In the genomic region with DNA sequence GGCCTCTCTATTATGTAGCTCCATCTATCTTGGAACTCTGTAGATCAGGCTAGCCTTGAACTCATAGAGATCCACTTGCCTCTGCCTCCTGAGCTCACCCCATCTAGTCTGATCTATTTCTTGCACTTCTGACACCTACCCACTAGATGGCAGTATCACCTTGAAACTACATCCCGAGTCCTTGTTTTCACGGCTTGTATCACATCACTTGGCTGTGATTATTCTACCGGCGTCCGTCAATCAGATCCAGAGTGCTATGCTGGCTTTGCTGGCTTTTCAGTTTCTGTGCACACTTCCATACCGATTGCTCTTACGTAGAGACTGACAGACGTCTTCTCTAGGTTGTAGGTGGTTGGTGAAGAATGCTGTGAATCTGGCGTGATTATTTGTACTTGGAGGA, we compare ENCODE assay signal across 9 mouse cellular contexts. TPM values are rescaled to one million over a fixed set of nuclear protein-coding genes. Genes with fewer than 3 reads are reported as not detected.
DNase-seq lines count a peak whose midpoint lies in the region; ATAC-seq lines count a peak whose summit lies in the region.
"Had no signal": no experiment of that assay in that cellular context is flagged by ENCODE, and none has a peak within 500 bp of the region (broad histone marks: within the 10 kb centered on the region; RNA-seq: fewer than 3 reads in every experiment).

No protein-coding gene starts in this region.

- peak; percentile 63 for ATAC-seq in activated CD4-positive, CD25-positive, alpha-beta regulatory T cell, adult 4 months
- peak; percentile 79 for ATAC-seq in megakaryocyte, adult 5-6 weeks (ENCODE audit: poor library complexity, severe bottlenecking)

- peak; percentile 39 for DNase-seq in adrenal gland, postnatal 10 days
- DNase-seq in adrenal gland, postnatal 4 days (ENCODE audit: low spot score in 2 of 2), result no peak
- peak; percentile 58 for DNase-seq in layer of hippocampus, adult 9-11 months
- DNase-seq in layer of hippocampus, adult 9-10 months (ENCODE audit: low spot score), result no peak
- peak; percentile 45 for DNase-seq in forelimb bud, embryonic 11.5 days (ENCODE audit: low read depth, low spot score)
- DNase-seq in urinary bladder, postnatal 14 days (ENCODE audit: low spot score), result no peak

RNA-seq across cellular contexts. Expression of gene Mthfd1, which starts 11.8 kb away (rescaled TPM):
- total RNA-seq in adrenal gland, postnatal 10 days (2021), result 10 to 100 TPM; 51.5 to 52.5 TPM
- 10 to 100 TPM; 48.3 to 56.2 TPM for total RNA-seq in adrenal gland, postnatal 4 days (2021)
- 10 to 100 TPM; 24.4 to 35.0 TPM for polyA plus RNA-seq in activated CD4-positive, CD25-positive, alpha-beta regulatory T cell, adult 4 months (2017; shearing (Covaris generic))
- 18.4 and 22.9 TPM in 2 replicates for total RNA-seq in megakaryocyte, adult 5-6 weeks (2015)
- total RNA-seq in megakaryocyte, adult 5-6 weeks (2017), result 32.6 and 33.4 TPM in 2 replicates

RNA-seq across cellular contexts. Expression of gene Tex21, which starts 20.3 kb away (rescaled TPM):
- total RNA-seq in adrenal gland, postnatal 10 days (2021), result not detected
- not detected for total RNA-seq in adrenal gland, postnatal 4 days (2021)
- polyA plus RNA-seq in activated CD4-positive, CD25-positive, alpha-beta regulatory T cell, adult 4 months (2017; shearing (Covaris generic)), result not detected
- not detected in 2 replicates for total RNA-seq in megakaryocyte, adult 5-6 weeks (2015)
- not detected in 2 replicates for total RNA-seq in megakaryocyte, adult 5-6 weeks (2017)
- polyA plus RNA-seq: macrophage had no signal

RNA-seq across cellular contexts. Expression of gene Akap5, which starts 57.8 kb away (rescaled TPM):
- 1 to 10 TPM; 4.6 to 7.0 TPM for total RNA-seq in adrenal gland, postnatal 10 days (2021)
- total RNA-seq in adrenal gland, postnatal 4 days (2021), result 1 to 10 TPM; 1.9 to 2.4 TPM
- polyA plus RNA-seq in activated CD4-positive, CD25-positive, alpha-beta regulatory T cell, adult 4 months (2017; shearing (Covaris generic)), result 1 to 10 TPM; 1.3 to 2.2 TPM
- total RNA-seq in megakaryocyte, adult 5-6 weeks (2015), result not detected in 2 replicates
- total RNA-seq in megakaryocyte, adult 5-6 weeks (2017), result 0.08 and 0.15 TPM in 2 replicates

Comparison
In these comparisons a context has a peak if more than half of its experiments do, and no peak if none do; other contexts are left out.
1. DNase-seq: peak in adrenal gland, postnatal 10 days (single experiment), layer of hippocampus, adult 9-11 months (single experiment) and forelimb bud, embryonic 11.5 days (single experiment); none in adrenal gland, postnatal 4 days (0 of 2), layer of hippocampus, adult 9-10 months (single experiment) and urinary bladder, postnatal 14 days (single experiment).